Mouse (Mus musculus) adrenal gland, postnatal 10 days (tissue): ENCODE data around the gene Nav2. TPM values are rescaled to one million over a fixed set of nuclear protein-coding genes. Genes with fewer than 3 reads are reported as not detected.

Source experiments
- DNase-seq: peaks from one replicate; pipeline ENCODE4 v3.0.0; 2021; ENCODE audit warnings: mixed read lengths
- total RNA-seq, 2 experiments: library from RNA; stranded (reverse); gene quantifications; 2 replicates each; pipeline ENCODE4 v1.2.3; 2021

Gene Nav2
- total RNA-seq, 2 experiments from 2014 or later = 12.2 to 25.6 TPM

DNA sequence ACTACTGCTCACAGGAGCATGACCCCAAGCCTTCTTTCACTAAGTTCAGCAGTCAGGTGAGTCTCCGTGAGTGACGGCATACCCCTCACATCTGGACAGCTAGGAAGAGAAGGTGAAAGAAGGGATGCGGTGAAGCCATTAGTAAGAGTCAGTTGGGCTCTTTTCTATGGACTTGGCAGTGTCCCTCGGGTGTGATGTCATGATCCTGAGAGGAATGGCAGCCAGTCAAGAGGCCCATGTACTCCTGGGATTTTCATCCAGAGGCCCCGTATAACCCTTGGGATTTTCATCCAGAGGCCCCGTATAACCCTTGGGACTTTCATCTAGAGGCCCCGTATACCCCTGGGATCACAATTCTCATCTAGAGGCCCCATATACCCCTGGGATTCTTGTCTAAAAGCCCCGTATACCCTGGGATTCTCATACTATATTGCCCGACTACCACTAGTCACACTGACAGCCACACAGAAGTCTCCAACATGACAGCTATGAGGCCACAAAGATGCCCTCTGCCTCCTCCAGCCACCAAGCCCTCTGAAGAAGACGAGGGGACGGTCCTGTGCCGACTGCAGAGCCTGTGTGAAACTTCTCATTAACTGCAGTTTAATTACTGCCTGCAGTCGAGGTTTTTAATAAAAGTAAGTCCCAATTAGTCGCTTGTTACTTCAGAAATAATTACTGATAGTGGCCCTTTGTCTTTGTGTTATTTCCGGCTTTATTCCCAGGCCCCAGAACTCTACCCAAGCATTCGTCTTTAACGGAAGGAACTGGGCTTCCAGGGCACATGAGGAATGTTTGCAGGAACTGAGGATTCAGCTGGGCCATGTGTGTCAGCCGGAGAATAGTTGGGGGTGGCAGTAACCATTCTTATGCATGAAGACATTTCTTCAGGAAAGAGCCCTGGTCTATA lies 251.4 kb downstream of the Nav2 start:
- DNase-seq = peak; percentile 29

- no peak for DNase-seq
Measured at GRCm38 (mm10) chr7:49162079-49162478, 253.6 kb downstream of the Nav2 start.

DNA sequence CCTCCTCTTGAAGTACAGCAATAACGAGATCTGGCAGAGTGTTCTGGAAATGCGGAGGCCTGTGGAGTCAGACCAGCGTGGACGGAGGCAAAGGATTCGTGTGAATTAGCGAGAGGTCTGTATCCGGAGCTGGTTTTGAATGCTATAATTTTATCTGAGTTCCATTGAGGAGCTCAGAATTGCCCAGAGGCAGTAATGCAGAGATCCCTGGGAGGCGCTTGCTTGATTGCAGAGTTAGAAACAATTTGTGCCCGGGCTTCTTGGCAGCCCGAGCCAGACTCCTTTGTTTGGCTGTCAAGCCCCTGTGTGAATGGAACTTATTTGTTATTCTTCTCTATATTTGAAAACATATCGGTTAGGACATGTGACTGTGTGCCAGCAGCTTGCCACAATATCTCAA lies 255.3 kb downstream of the Nav2 start:
- DNase-seq = no peak

DNA sequence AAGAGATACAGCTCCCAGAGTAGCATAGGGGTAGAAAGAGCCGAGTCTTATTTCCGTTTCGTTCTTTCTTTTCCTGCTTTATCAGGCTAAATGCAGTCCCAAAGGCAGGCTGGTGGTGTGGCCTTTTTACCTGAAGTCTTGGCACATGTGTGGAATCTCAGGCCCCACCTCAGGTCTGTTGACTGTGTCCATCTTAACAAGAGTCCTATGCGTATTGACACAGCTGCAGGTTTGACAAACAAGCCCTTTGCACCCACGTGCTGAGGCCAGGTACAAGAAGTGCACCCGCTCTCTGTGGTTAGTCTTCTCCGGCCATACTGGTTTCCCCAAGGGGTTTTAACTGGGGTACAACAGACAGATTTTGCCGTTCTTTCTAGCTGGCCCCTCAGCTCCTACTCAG lies 256.4 kb downstream of the Nav2 start:
- DNase-seq = no peak

DNA sequence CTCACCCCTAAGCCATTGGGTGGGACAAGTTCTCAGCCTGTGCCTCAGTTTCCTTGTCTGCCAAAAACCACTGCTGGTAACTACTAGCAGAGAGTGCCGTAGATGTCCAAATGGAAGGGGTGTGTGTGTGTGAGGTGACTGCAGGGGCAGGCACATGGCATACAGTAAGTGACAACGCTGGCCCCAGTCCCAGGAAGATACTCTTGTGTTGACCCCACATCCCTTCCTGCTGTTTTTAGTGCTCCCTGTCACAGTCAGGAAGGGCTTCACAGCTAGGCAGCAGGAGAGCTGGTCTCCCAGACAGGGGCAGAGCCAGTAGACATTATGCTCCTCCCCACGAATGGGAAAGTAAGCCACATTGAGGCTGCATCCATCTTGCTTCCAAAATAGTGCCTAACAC lies 264.4 kb downstream of the Nav2 start:
- DNase-seq = no peak

DNA sequence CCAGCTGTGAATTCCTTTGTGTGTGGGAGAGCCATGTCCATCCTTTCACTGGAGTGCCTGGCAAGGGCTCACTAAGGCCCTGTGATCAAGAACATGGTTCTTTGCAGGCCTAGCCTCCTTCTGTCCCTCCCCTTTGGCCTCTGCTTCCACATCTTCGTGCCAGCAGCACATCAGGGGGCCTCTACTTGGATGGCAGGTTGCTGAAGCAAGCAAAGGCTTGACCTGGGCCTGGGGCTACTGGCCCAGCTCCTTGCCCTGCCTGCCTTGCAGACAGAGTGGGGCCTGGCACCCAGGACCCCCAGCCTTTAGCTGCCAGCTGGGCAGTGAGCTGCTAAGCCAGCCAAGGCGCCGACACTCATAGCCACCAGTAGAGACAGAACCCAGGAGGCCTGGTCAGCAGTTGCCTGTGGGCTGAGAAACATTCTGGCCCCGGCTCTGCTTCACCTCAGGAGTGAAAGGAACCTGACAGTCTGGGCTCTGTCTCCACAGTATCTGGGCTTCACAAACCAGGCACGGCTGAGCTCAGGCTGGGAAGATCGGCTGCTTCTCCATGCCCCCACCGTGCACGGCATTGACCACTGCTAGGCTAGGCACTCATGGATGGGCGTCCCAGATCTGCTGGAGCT lies 267.4 kb downstream of the Nav2 start:
- DNase-seq = no peak

GRCm38 (mm10) chr7:49176590-49177201 lies 268.2 kb downstream of the Nav2 start:
- no peak for DNase-seq

GRCm38 (mm10) chr7:49178217-49178616 lies 269.7 kb downstream of the Nav2 start:
- DNase-seq = no peak

GRCm38 (mm10) chr7:49181010-49181409 lies 272.5 kb downstream of the Nav2 start:
- no peak for DNase-seq

DNA sequence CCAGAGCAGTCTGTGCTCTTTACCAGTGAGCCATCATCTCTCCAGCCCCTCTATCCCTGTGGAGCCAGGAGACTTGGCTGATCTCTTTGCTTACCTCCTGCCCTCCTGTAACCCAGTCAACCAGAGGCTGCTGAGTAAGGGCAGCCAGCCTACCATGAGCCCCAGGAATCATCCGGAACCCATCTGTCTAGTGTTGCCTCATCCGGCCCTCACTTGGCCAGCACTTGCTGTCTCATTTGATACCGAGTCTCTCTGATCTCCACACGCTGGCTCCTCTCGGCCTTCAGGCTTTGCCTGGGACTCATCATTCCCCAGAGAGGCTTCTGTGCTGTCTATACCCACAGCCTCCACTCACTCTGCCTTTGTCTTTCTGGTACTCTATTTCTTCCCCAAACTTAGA lies 273.9 kb downstream of the Nav2 start:
- DNase-seq = no peak

DNA sequence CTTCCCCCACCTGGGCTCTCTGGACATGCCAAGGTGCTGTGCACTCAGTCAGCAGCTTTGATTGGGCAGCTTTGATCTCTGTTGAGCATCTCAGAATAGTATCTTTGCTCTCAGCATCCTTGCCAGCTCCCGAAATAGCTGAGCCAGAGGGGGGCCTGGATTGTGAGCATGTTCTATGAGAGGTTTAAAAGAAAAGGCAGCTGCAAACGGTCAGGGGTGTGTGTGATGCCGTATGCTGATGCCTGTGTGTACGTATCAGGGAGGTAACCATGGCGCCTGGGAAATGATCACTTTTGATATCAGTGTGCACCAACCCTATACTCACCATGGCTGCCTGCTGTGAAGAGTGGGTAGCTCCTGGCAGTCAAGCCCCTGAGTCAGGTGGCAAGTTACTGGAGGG lies 275.2 kb downstream of the Nav2 start:
- DNase-seq = no peak

DNA sequence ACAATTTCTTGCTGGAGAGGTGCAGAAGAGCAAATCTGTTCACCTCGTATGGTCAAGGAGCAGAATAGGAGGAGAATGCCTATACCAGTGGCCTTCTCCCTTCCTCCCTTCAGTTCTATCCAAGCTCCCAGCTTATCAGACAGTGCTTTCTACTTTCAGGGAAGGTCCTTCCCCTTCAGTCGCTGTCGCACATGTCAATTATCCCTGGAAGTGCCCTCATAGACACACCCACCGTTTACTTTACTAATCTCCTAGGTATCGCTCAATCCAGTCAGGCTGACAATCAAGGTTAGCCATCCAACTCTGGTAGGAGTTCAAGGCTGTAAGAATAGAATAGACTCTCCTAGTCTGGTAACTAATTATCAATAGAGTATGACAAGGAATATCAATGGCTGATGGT lies 277.5 kb downstream of the Nav2 start:
- no peak for DNase-seq

- DNase-seq = no peak
Measured at GRCm38 (mm10) chr7:49189364-49189763, 280.8 kb downstream of the Nav2 start.

GRCm38 (mm10) chr7:49190231-49190985 lies 281.9 kb downstream of the Nav2 start:
- DNase-seq = no peak

GRCm38 (mm10) chr7:49191081-49191678 lies 282.7 kb downstream of the Nav2 start:
- no peak for DNase-seq

DNA sequence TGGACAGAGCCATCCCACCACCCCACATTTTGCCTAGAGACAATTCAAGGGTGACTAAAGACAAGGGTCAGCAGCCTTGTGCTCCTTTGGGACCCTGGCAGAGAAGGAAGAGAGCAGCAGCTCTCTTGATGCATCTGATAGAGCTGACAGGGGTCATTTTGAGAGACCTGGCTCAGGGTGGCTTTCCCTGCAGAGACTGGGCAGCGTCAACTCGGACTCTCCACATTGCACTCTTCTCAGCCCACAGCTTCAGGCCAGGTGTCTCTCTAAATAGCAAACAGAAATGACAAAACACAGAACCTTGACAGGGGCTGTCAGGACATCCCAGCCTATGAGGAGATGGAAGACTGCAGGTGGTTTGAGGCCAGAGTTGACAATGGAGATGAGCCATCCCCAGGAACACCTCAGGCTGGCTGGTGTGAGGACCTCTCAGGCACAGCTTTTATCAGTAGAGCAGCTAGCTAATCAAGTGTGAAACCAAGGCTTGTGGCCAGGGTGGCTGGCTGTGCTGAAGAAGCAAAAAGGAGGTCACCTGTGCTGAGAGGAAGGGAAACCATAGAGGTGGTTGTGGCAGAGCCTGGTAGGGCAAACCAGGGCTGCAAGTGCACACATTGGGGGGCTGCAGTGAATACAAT lies 283.7 kb downstream of the Nav2 start:
- no peak for DNase-seq

DNA sequence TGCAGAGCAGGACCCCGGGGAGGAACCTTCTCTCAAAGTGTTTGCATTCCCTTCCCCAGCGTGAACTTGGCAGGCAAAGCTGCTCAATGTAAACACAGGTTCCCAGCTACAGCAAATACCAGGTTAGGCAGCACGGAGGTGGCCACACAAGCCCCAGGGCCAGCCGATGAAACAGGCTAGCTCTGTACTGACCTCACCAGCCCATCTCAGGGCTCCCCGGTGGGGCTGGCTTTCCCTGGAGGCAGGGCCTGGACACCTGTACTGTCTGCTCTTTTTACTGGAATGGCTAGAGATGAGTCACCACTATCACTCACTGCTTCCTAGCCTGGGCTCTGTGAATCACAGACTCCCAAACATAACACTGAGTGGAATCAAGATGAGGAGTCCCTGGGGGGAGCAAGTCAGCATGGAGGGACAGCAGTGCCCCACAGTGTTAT lies 287.2 kb downstream of the Nav2 start:
- DNase-seq = no peak

DNA sequence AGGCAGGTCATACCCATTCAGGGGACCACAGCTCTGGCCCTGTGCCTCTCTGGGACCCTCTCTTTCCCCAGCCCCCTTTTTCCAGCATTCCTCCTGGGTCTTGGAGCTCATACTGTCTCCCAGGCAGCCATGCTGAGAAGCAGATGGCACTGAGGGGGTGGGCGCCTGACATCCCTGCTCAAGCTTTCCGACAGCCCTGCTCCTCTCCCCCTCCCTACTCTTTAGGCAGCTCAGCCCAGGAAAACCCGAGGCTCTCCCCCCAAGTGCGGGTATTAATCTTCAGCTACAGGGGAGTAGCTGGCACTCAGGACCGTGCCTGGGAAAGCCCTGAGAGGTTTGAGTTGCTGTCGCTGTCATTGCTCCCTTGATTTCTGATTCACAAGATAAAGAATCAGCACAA lies 290.9 kb downstream of the Nav2 start:
- DNase-seq = no peak

GRCm38 (mm10) chr7:49200270-49200669 lies 291.8 kb downstream of the Nav2 start:
- no peak for DNase-seq

DNA sequence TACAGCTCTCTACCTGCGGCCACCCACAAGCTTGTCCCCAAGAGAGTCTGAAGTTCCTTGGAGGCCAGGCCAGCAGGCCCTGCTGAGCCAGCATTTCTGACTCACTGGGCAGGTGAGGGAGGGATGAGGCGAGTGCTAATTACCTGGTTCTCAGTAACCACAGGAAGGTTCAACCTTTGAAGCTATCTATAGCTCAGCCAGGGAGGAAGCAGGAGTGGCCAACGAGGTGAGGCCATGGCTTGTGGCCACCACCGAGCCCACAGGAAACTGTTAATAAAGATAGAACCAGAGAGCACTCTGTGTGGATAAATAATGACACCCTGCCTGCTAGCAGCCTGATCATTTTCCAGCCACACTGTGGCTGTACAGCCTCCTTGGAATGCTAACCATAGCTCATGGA lies 294.5 kb downstream of the Nav2 start:
- DNase-seq = no peak

DNA sequence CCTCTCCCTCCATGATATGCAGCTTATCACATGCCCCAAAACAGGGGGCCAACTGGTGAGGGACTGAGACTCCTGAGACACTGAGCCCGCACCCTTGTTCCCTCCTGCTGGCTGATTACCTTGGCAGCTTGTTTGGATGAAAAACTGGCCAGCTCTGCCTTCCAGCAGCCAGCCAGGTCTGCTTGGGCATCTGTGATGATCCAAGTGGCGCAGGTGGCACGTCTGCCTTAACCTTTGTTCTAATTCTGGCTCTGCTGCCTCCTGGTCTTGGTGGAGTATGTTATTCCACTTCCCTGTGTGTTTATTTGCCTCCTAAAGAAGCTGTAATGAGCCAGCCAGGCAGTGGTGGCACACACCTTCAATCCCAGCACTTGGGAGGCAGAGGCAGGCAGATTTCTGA lies 296.3 kb downstream of the Nav2 start:
- DNase-seq = peak; percentile 40

DNA sequence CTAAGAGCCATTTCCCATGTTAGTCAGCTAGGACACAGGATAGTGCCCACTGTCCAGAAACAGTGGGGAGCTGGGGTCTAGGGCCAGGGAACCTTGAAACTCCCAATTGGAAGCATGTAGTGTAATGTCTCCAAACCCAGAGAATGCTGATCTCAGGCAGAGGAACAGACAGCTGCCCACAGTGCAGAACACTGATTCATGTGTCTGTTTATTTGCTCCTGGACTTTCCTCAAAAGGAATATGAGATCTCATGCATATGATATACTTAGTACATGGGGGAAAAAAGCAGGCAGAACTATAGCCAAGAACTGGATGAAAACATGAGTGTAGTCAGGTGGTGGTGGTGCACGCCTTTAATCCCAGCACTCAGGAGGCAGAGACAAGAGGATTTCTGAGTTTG lies 297.0 kb downstream of the Nav2 start:
- DNase-seq = no peak
